Mouse (Mus musculus): Measurements from ENCODE around the gene Ccn5.

Gene Ccn5

DNA sequence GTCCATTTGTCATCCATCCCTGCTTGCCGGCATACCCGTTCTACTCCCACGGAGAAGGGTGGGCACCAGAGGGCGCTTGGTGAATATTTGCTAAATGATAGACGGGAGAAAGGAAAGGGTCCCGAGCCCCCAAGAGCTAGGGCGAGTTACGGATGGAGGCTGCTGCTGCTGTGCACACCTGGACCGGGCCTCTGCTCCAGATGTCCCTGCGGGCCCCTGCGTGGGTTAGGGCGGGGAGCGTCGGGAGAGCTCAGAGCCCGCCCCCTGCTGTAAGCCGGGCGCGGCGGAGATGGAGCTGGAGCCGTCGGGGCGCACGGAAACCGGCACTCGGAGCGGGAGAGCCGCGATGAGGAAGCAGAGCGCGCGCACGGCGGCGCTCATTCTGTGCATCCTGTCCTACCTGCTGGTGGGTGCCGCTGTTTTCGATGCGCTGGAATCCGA is 32.8 kb downstream of the Ccn5 start, which contains the start of gene Kcnk15:
Kcnk15 (plus strand) TSS at position 191 of the 441 bp plus-strand sequence.
- DNase-seq, result peak in 1 of 2 experiments; percentile 66

- no peak for DNase-seq
Measured at GRCm38 (mm10) chr2:163857233-163857632, 36.6 kb downstream of the Ccn5 start.

- DNase-seq, result peak; percentile 85 to 86
Measured at GRCm38 (mm10) chr2:163858254-163858947, 37.7 kb downstream of the Ccn5 start.

DNA sequence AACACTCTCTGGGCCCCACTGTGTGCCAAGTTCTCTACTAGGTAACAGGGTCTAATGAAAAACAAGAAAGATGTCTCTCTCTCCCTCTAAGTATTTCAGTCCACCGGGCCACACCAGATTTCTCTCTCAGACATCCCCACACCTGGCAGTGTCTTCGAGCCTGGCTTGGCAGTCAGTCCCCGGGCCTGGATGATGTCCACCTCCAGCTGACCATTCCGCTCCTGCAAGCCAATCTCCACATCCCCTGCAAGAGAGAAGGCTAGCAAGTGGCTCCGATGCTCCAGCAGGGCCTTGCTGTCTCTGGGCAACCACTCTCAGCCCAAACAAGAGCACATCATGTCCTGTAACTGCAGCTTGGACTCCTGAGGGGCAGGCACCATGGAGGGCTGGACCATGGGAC is 44.6 kb downstream of the Ccn5 start:
- peak; percentile 74 to 78 for DNase-seq

GRCm38 (mm10) chr2:163866061-163866460 is 45.4 kb downstream of the Ccn5 start:
- DNase-seq, result no peak

DNA sequence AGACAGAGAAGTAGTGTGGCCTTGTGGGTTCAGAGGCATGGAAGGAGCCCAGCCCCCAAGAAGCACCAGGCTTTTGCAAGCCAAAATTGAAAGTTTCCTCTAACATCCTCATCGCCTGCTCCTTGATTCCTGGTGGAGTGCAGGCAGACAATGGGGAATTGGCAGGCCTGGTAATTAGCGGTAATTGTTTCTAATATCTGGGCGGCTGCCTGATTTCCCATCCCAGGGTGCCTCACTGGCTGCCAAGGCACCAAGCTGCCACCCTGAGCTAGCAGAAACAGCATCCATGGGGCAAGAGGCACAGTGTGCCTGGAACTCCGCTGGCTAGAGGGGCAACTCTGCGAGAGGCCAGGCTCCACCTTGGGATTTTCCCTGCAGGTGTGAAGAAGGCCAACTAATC is 49.1 kb downstream of the Ccn5 start:
- DNase-seq, result peak; percentile 53 to 54

GRCm38 (mm10) chr2:163871266-163871665 is 50.6 kb downstream of the Ccn5 start:
- DNase-seq, result no peak

DNA sequence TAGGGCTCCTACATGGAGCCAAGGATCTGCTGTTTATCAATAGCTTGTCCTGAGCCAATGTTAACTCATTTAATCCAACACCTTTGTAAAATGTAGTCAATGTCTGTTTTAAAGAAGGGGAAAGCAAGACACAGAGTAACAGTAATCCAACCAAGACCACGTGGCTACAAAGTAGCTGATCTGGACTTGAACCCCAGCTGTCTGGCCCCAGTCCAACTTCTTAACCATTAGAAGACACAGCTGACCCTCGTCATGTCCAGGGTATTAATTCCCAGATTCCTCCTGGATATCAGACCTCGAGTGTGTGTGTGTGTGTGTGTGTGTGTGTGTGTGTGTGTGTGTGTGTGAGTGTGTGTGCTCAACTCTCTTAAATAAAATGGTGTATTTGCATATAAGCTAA is 51.2 kb downstream of the Ccn5 start:
- no peak for DNase-seq

DNA sequence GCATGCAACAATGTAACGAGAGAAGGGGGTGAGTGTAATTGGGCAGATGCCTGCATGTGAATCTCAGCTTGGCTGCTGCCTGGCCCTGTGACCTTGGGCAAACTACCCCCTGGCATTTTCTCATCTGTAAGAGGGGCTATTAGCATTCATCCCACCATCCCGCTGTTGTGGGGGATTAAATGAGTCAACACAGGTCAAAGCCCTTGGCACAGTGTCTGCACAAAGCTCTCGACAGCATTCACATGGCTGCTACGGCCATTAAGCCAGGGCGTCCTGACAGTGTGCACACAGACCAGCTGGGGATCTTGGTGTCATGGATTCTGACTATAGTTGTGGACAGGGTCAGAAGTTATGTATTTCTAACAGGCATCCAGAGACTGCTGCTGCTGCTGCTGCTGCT is 54.2 kb downstream of the Ccn5 start:
- no peak for DNase-seq

DNA sequence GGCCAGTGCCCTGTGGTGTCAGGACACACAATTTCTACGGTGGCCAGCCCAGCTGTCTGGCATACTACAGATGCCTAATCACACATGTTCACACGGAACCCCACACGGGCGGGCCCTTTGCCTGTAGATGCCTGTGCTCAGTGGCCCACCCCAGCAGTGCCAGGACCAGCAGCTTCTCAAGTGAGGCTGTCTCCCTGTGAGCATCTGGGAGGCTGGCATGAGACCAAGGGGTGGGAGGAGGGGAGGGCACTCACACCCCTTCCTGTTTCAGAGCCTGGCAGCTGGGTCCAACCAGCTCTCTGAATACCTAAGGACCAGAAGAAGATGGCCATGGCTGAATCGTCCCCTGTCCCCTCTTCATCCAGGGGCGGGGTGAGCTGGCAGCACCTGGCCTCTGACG is 54.8 kb downstream of the Ccn5 start:
- DNase-seq, result peak in 1 of 2 experiments; percentile 59

- DNase-seq, result no peak
Measured at GRCm38 (mm10) chr2:163876830-163877498, 56.3 kb downstream of the Ccn5 start.

DNA sequence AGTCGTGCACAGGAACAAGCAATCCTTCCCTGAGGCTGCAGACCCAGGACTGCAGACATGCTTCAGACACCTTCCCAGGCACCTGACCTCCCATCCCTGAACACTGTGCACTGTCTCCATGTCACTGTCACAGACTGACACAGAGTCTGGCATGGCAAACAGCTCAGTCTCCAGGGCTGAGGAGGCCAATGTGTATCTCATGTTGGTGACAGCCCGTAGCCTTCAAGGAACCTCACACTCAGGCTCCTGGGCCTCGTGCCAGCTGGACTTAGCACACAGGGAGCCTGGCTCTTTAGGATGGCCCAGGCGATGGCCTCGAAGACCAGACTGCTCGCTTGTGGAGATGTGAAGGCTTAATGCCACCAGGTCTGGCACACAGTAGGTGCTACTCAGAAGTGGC is 60.2 kb downstream of the Ccn5 start:
- peak; percentile 84 to 92 for DNase-seq
